Mouse (Mus musculus) liver, embryonic 14.5 days (tissue): Measurements from ENCODE around the gene Egfem1. TPM values are rescaled to one million over a fixed set of nuclear protein-coding genes. Genes with fewer than 3 reads are reported as not detected.

Experiments used
- ATAC-seq: fragments of 200-750 bp; cut with Nextera tagmentation; 2 replicates; pipeline ENCODE4 v1.8.0; 2017; ENCODE audit warnings: moderate number of reproducible peaks, mild to moderate bottlenecking, moderate library complexity; ENCODE audit not compliant: insufficient read depth
- DNase-seq, 3 experiments: peaks; one replicate each; pipeline ENCODE4 v3.0.0-alpha.2; 2012 to 2013; ENCODE audit warnings: low read depth in 3 of 3, low spot score in 3 of 3
- H3K27ac ChIP-seq: fragments of 300-500 bp; sonication (generic); 2 replicates; pipeline ENCODE4 v1.5.1; 2014; ENCODE audit warnings: moderate library complexity, mild to moderate bottlenecking, control low read depth, inconsistent platforms
- H3K27me3 ChIP-seq: fragments of 300-500 bp; sonication (generic); 2 replicates; pipeline ENCODE4 v1.6.1; 2014; ENCODE audit warnings: mild to moderate bottlenecking, low read length, moderate library complexity; ENCODE audit not compliant: control insufficient read depth, insufficient read depth
- H3K36me3 ChIP-seq: fragments of 300-500 bp; sonication (generic); replicated peaks from 2 replicates; pipeline ENCODE4 v1.6.1; 2014; ENCODE audit warnings: low read depth; ENCODE audit not compliant: control insufficient read depth, insufficient read depth
- H3K4me1 ChIP-seq, 2 experiments: fragments of 200-500 bp in 1 of 2; fragments of 300-500 bp in 1 of 2; sonication (generic) in 1 of 2; replicated peaks; 2 replicates each; pipeline ENCODE4 v1.6.1; 2012 to 2014; ENCODE audit warnings: antibody characterized with exemption in 1 of 2, inconsistent platforms in 1 of 2, low read length in 1 of 2; ENCODE audit not compliant: control insufficient read depth in 2 of 2, insufficient read depth in 2 of 2
- H3K4me2 ChIP-seq: fragments of 300-500 bp; sonication (generic); 2 replicates; pipeline ENCODE4 v1.6.1; 2014; ENCODE audit warnings: low read depth, mild to moderate bottlenecking, control low read depth, moderate library complexity
- H3K4me3 ChIP-seq, 2 experiments: fragments of 200-500 bp in 1 of 2; fragments of 300-500 bp in 1 of 2; sonication (generic) in 1 of 2; 2 replicates each; pipeline ENCODE4 v1.5.1; 2012 to 2014; ENCODE audit warnings: low read depth in 2 of 2, low read length in 2 of 2, mild to moderate bottlenecking in 2 of 2, control low read depth in 1 of 2, inconsistent platforms in 1 of 2, moderate library complexity in 1 of 2; ENCODE audit not compliant: insufficient read depth in 1 of 2
- H3K9ac ChIP-seq: fragments of 300-500 bp; sonication (generic); replicated peaks from 2 replicates; pipeline ENCODE4 v1.6.1; 2014; ENCODE audit warnings: mild to moderate bottlenecking, control low read depth, moderate library complexity
- H3K9me3 ChIP-seq: fragments of 300-500 bp; sonication (generic); 2 replicates; pipeline ENCODE4 v1.6.1; 2016; ENCODE audit warnings: low read length, mixed read lengths; ENCODE audit not compliant: control insufficient read depth
- CTCF ChIP-seq: IDR thresholded peaks from 2 replicates; pipeline ENCODE4 v1.5.1; 2016; ENCODE audit warnings: antibody characterized with exemption, low read depth, control low read depth
- EP300 ChIP-seq: IDR thresholded peaks from 2 replicates; pipeline ENCODE4 v1.6.1; 2016; ENCODE audit warnings: antibody characterized with exemption, low read depth
- WGBS: fragments of 180-500 bp; shearing (Covaris S2); extraction: QIAGEN DNeasy Blood & Tissue Kit; methylation state at CpG from one replicate; pipeline ENCODE4 v1.1.7; 2014; ENCODE audit not compliant: insufficient replicate concordance; 5-methylcytosine and 5-hydroxymethylcytosine counted together
- polyA plus RNA-seq, 2 experiments: library from polyadenylated mRNA; depleted of rRNA in 1 of 2; stranded (reverse) in 1 of 2; unstranded in 1 of 2; fragments of >200 nt; fragmentation: Nextera tagmentation in 1 of 2; extraction: Ambion mirVana in 1 of 2; gene quantifications; 2 replicates each; pipeline versions ENCODE4 v1.2.1 to v1.2.3; 2012 to 2014

The Egfem1 gene
- polyA plus RNA-seq, 2 experiments: 0.12 to 0.36 TPM

DNA sequence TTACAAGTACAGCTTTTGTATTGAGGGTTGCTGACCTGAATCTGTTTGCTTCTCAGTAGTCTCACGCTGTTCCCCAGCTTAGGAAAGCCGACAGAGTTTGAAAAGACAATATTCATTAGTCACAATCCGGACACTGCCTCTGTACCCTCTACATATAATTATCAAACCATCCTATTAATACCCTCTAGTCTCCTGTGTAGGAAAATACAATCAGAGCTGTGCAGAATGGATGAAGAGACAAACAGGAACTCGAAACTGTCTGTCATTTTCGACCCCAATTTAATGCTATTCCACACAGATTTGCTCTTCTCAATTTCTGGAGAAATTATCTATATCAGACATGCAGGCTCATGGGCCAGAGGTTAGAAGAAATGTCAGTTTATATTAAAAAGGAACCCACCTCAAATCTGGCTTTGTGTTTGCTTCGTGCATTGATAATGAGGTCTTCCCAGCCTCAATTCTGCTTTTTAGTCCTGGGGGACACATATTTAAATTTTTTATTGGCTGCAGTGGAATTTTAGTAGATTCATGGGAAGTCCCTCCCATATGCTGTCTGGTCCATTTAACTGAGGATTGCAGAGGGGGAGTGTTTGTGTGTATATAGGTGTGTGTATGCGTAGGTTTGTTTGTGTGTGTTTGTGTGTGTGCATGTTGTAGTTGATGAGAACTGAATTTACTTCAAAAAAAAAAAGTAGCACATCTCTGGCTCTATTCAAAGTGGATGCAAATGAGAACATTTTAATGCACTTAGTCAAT, 102.8 kb downstream of the Egfem1 start:
- Histone ChIP-seq H3K4me1 (no peaks in the 10 kb centered on the region), H3K27ac (no peak overlapping the region), H3K4me3 (no peak overlapping the region), H3K9me3 (no peaks in the 10 kb centered on the region), H3K4me2 (no peak overlapping the region), H3K36me3 (no peaks in the 10 kb centered on the region), H3K27me3 (no peaks in the 10 kb centered on the region), H3K9ac (no peak overlapping the region)
- no peak for DNase-seq
- 56% methylated on average over 7 of the region's 7 CpGs for WGBS
- no peak for ATAC-seq
- TF ChIP-seq CTCF (no peak), EP300 (no peak)

DNA sequence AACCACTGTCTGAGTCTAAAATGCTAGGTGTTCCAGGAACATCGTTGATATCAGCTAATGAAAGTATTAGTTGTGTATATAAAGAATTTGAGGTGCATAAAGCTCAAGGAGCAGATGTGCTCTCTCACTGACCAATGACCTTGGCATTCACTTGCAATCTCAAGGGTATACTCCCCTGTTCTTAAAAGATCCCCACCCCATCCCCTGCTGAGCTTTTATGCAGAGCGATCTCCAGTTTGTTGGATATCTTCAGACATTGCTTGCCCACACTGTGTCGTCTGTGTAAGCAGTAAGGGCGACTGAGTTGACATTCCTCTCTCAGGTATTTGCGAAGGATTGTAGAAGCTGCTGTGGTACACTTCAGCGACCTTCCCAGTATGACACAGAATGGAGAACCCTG, 108.4 kb downstream of the Egfem1 start:
- ATAC-seq: no peak
- Histone ChIP-seq H3K4me1 (no peaks in the 10 kb centered on the region), H3K27ac (no peak overlapping the region), H3K36me3 (no peaks in the 10 kb centered on the region), H3K9me3 (no peaks in the 10 kb centered on the region), H3K4me3 (no peak overlapping the region), H3K27me3 (no peaks in the 10 kb centered on the region), H3K9ac (no peak overlapping the region), H3K4me2 (no peak overlapping the region)
- no peak for DNase-seq
- no peak for TF ChIP-seq EP300
- no peak for TF ChIP-seq CTCF
- WGBS: 42% methylated on average over 6 of the region's 6 CpGs

DNA sequence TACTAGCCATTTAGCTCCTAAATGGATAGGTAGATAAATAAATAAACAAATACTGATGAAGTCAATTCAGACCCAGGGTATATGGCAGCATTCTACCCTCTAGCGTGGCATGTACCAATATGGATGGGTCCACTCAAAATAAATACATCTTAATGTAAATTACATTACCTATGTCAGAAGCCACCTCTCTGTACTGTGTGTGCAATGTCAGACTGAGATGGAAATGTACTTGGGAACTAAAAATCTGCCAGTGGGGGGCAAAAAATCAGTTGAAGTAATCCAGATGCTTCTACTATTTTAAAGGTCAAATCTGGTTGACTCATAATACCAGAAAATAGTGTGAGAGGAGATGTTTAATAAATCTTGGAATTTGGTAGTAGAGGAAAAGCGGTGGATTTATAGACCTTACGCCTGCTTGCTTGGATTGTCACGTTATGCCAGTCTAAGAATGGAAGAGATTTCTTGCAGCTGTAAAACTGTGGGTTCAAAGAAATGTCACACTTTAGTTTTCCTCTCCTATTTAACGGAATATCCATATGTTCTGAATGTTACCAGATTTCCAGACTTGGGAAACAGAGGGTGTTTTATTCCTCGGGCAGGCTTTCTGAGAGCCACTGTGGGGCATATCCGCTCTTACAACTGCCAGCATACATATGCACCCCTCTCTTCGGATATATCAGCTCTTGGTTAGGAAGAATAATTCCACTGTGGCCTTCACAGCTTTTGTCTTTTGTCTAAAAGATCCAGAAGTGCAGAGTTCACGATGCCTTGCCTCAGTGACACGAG, 116.1 kb downstream of the Egfem1 start:
- H3K4me2 ChIP-seq: no peak overlapping the region
- WGBS: 67% methylated on average over 10 of the region's 10 CpGs
- no peaks in the 10 kb centered on the region for H3K9me3 ChIP-seq
- no peak overlapping the region for H3K4me3 ChIP-seq
- DNase-seq (no peak), ATAC-seq (no peak)
- H3K36me3 ChIP-seq: no peaks in the 10 kb centered on the region
- H3K9ac ChIP-seq: no peak overlapping the region
- H3K27me3 ChIP-seq: no peaks in the 10 kb centered on the region
- no peak overlapping the region for H3K27ac ChIP-seq
- no peaks in the 10 kb centered on the region for H3K4me1 ChIP-seq
- TF ChIP-seq CTCF: no peak
- no peak for TF ChIP-seq EP300

DNA sequence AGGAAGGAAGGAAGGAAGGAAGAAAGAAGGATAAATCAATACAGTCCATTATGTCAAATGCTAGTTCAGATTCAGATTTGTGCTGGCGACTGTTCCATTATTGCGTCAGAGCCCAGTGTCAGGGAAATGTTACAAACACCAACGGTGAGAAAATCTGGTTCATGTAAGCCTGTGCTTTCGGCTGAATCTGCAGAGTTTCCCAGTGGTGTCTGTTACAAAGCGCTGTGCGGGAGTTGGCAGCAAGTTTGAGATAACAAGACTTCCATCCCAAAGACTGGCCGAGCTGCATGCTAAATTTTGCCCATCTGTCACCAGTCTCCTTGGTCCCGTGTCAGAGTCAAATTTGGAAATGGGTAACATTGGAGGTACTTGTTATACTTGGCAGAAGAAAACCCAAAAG, 118.8 kb downstream of the Egfem1 start:
- H3K27me3 ChIP-seq: no peaks in the 10 kb centered on the region
- no peaks in the 10 kb centered on the region for H3K36me3 ChIP-seq
- H3K9ac ChIP-seq: no peak overlapping the region
- ATAC-seq (no peak), DNase-seq (no peak)
- TF ChIP-seq EP300 (no peak), CTCF (no peak)
- WGBS: 57% methylated on average over 8 of the region's 8 CpGs
- H3K4me1 ChIP-seq: no peaks in the 10 kb centered on the region
- H3K4me2 ChIP-seq: no peak overlapping the region
- no peak overlapping the region for H3K4me3 ChIP-seq
- H3K27ac ChIP-seq: no peak overlapping the region
- H3K9me3 ChIP-seq: no peaks in the 10 kb centered on the region

DNA sequence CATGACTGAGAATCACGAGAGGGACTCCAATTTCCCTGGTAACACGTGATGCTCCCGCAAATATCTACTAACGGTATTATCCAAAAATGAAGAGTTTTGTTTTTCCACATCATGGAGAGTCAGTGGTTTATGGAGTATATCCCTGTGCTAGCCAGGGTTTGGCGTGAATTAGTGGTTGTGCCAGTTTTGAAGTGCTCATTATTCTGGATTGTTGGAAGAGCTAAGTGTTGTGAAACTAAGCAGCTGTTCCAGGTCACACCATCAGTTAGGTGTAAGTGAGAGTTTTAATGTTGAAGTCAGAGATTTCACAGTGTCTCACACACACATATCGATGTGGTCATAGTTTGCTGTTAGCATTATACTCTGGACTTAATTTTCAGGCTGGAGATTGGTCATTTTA, 120.7 kb downstream of the Egfem1 start:
- ATAC-seq (no peak), DNase-seq (no peak)
- H3K27ac ChIP-seq: no peak overlapping the region
- H3K36me3 ChIP-seq: no peaks in the 10 kb centered on the region
- no peaks in the 10 kb centered on the region for H3K27me3 ChIP-seq
- H3K9me3 ChIP-seq: no peaks in the 10 kb centered on the region
- no peak overlapping the region for H3K4me2 ChIP-seq
- 67% methylated on average over 6 of the region's 6 CpGs for WGBS
- no peaks in the 10 kb centered on the region for H3K4me1 ChIP-seq
- H3K4me3 ChIP-seq: no peak overlapping the region
- TF ChIP-seq CTCF: no peak
- no peak for TF ChIP-seq EP300
- H3K9ac ChIP-seq: no peak overlapping the region
